Mouse (Mus musculus) adrenal gland, postnatal 0 days (tissue): ENCODE data around the gene Fip1l1. TPM values are rescaled to one million over a fixed set of nuclear protein-coding genes. Genes with fewer than 3 reads are reported as not detected.

ENCODE experiments used
- polyA plus RNA-seq: library from polyadenylated mRNA; unstranded; fragments of >200 nt; fragmentation: Nextera tagmentation; extraction: Ambion mirVana; gene quantifications from 2 replicates; pipeline ENCODE4 v1.2.1, GENCODE M21; 2015

The Fip1l1 gene
- 38.2 and 59.0 TPM in 2 replicates for polyA plus RNA-seq

DNA sequence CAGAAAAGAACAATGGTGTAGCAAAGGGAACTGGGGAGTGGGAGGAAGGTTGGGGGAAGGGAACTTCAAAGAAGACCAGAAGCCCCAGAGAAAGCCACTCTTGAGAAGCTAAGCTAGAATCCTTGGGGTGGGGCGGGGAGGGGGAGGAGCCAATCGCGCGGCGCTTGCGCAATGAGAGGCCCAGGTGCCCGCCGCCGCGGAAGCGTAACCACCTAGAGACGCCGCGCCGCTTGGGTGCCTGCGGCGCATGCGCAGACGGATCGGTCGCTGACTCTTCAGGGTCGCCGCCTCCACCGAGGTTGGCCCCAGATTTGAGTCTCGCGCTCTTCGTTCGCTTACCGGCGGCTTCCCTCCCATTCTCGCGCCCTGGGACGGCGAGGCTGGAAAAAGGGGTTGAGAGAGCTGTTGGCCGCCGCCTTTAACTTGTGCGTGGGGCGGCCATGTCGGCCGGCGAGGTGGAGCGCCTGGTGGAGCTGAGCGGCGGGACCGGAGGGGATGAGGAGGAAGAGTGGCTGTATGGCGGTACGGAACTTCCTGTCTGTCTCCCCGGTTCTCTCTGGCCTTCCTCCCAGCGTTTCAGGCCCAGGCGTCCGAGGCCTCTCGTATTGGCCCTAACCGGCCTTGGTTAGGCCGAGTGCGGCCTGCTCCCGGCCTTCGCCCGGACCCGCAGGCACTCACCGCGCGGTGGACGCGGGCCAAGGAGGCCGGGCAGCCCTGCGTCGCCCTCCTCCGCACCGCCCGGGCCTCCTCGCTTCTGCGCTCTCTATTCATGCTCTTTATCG is at the start of gene Fip1l1:
Gene Fip1l1 (plus strand): TSS at position 210 of the 782 bp plus-strand sequence.

DNA sequence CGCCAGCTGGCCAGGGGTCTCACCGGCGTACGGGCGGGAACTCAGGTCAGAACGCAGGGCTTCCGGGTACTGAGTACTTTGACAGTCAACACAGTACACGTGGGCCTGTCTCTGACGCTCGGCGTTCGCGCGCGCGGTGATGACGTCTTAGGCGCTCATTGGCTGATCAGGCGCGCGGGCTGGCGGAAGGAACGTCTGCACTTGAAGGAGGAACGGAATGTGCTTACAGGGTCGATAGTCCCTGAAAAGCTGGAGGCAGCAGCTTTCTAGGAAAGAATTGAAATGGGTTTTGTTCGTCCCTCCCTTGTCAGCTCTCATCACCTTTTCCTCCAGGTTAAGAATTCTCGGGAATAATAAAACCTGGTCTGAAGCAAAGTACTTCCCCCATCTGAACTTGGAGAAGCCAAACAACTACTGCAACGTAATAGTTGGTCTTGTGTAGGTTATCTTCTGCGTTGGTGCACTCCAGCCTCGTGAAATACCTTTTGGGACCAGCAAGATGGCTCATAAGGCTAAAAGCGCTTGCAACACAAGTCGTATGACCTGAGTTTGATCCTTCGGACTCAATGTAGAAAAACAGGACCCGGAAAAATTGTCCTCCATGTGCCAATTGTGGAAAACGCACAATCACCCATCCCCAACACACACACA is 3.5 kb upstream of the Fip1l1 start, which contains the start of gene Scfd2:
Gene Scfd2 (minus strand): TSS at position 130 of the 651 bp plus-strand sequence.

Other genes starting within 250 kb of the Fip1l1 start
- gene Scfd2, start 3.7 kb upstream of the Fip1l1 start, polyA plus RNA-seq = 11.2 and 19.2 TPM in 2 replicates
- gene Lnx1, start 167.5 kb downstream of the Fip1l1 start, polyA plus RNA-seq = 2.0 and 2.2 TPM in 2 replicates